Mouse (Mus musculus) CH12.LX (cell line): Measurements from ENCODE around the gene Tsen2. TPM values are rescaled to one million over a fixed set of nuclear protein-coding genes. Genes with fewer than 3 reads are reported as not detected.
A peak's percentile ranks its signal among the peaks of the same experiment; 100 is the strongest.

ENCODE experiments used
- DNase-seq: peaks from one replicate; pipeline ENCODE4 v3.0.0-alpha.2; 2013; ENCODE audit errors: extremely low read depth
- H3K27ac ChIP-seq: 2 replicates; pipeline ENCODE4 v1.5.1; 2012; ENCODE audit warnings: low read depth, mild to moderate bottlenecking, control low read depth, moderate library complexity; ENCODE audit not compliant: insufficient read depth
- H3K27me3 ChIP-seq: replicated peaks from 2 replicates; pipeline ENCODE3; 2012; ENCODE audit warnings: inconsistent platforms
- H3K36me3 ChIP-seq, 2 experiments: replicated peaks in 1 of 2; 2 replicates each; pipeline versions ENCODE3 to v1.6.1; 2012; ENCODE audit warnings: inconsistent platforms in 1 of 2, low read length in 1 of 2, mild to moderate bottlenecking in 1 of 2, mixed read lengths in 1 of 2, moderate library complexity in 1 of 2; ENCODE audit not compliant: control insufficient read depth in 1 of 2, insufficient read depth in 1 of 2
- H3K4me1 ChIP-seq, 2 experiments: 2 replicates each; pipeline ENCODE4 v1.6.1; 2012; ENCODE audit warnings: inconsistent platforms in 1 of 2, moderate library complexity in 1 of 2; ENCODE audit not compliant: insufficient read depth in 2 of 2, control insufficient read depth in 1 of 2
- H3K4me2 ChIP-seq: 2 replicates; pipeline ENCODE4 v1.6.1; 2012; ENCODE audit warnings: low read depth, mild to moderate bottlenecking, control low read depth; ENCODE audit not compliant: poor library complexity, insufficient read depth, severe bottlenecking
- H3K4me3 ChIP-seq, 3 experiments: fragments of 150-350 bp in 1 of 3; sonication (generic) in 1 of 3; replicated peaks in 1 of 3; 2 replicates each; pipeline versions ENCODE3 to v1.5.1; 2011 to 2012; ENCODE audit warnings: low read depth in 2 of 3, low read length in 2 of 3, mild to moderate bottlenecking in 2 of 3, moderate library complexity in 2 of 3, control low read depth in 1 of 3, improper control_type of control experiment in 1 of 3, inconsistent platforms in 1 of 3, mixed read lengths in 1 of 3; ENCODE audit not compliant: poor library complexity in 1 of 3
- H3K79me2 ChIP-seq: replicated peaks from 2 replicates; pipeline ENCODE4 v1.6.1; 2012; ENCODE audit warnings: mild to moderate bottlenecking, moderate library complexity; ENCODE audit not compliant: control insufficient read depth, poor library complexity, insufficient read depth, severe bottlenecking; ENCODE audit errors: extremely low read depth
- H3K9ac ChIP-seq: 2 replicates; pipeline ENCODE4 v1.6.1; 2012; ENCODE audit warnings: low read depth, mild to moderate bottlenecking, control low read depth, moderate library complexity; ENCODE audit not compliant: insufficient read depth
- H3K9me3 ChIP-seq: replicated peaks from 2 replicates; pipeline ENCODE3; 2012; ENCODE audit warnings: low read length, inconsistent platforms, mixed read lengths
- BHLHE40 ChIP-seq: IDR thresholded peaks from 2 replicates; pipeline ENCODE4 v1.6.1; 2011; ENCODE audit warnings: mild to moderate bottlenecking, low read depth, low read length, improper control_type of control experiment
- CHD1 ChIP-seq: IDR thresholded peaks from 2 replicates; pipeline ENCODE4 v1.6.1; 2012; ENCODE audit warnings: low read depth, low read length, improper control_type of control experiment, inconsistent platforms
- EP300 ChIP-seq: IDR thresholded peaks from 2 replicates; pipeline ENCODE4 v1.6.1; 2011; ENCODE audit warnings: low read length, improper control_type of control experiment
- ETS1 ChIP-seq: conservative IDR thresholded peaks from 2 replicates; pipeline ENCODE4 v1.6.1; 2012; ENCODE audit warnings: low read depth, mild to moderate bottlenecking, inconsistent platforms, low read length, improper control_type of control experiment, moderate library complexity
- HCFC1 ChIP-seq: IDR thresholded peaks from 2 replicates; pipeline ENCODE4 v1.6.1; 2012; ENCODE audit warnings: low read depth, mild to moderate bottlenecking, inconsistent platforms, low read length, improper control_type of control experiment
- IRF4 ChIP-seq: IDR thresholded peaks from 2 replicates; pipeline ENCODE4 v1.6.1; 2014; ENCODE audit warnings: low read depth, mild to moderate bottlenecking, inconsistent platforms, low read length, improper control_type of control experiment
- JUN ChIP-seq: IDR thresholded peaks from 2 replicates; pipeline ENCODE4 v1.6.1; 2011; ENCODE audit warnings: low read depth, mild to moderate bottlenecking, low read length, improper control_type of control experiment, moderate library complexity; ENCODE audit not compliant: insufficient read depth
- KAT2A ChIP-seq: IDR thresholded peaks from 2 replicates; pipeline ENCODE4 v1.6.1; 2012; ENCODE audit warnings: low read length, improper control_type of control experiment, inconsistent platforms; ENCODE audit not compliant: insufficient replicate concordance
- MAX ChIP-seq: IDR thresholded peaks from 2 replicates; pipeline ENCODE4 v1.6.1; 2011; ENCODE audit warnings: low read length, improper control_type of control experiment
- MYC ChIP-seq: IDR thresholded peaks from 2 replicates; pipeline ENCODE4 v1.6.1; 2011; ENCODE audit warnings: low read depth, mild to moderate bottlenecking, improper control_type of control experiment, low read length
- PAX5 ChIP-seq: IDR thresholded peaks from 2 replicates; pipeline ENCODE4 v1.6.1; 2012; ENCODE audit warnings: low read length, inconsistent platforms, mixed read lengths
- POLR2A ChIP-seq: IDR thresholded peaks from 2 replicates; pipeline ENCODE4 v1.6.1; 2011; ENCODE audit warnings: low read depth, mild to moderate bottlenecking, improper control_type of control experiment, low read length
- RCOR1 ChIP-seq: conservative IDR thresholded peaks from 2 replicates; pipeline ENCODE4 v1.6.1; 2012; ENCODE audit warnings: low read depth, mild to moderate bottlenecking, inconsistent platforms, low read length, improper control_type of control experiment
- SIN3A ChIP-seq: IDR thresholded peaks from 2 replicates; pipeline ENCODE4 v1.6.1; 2012; ENCODE audit warnings: low read length, improper control_type of control experiment, inconsistent platforms
- SMC3 ChIP-seq: IDR thresholded peaks from 2 replicates; pipeline ENCODE4 v1.6.1; 2011; ENCODE audit warnings: low read depth, low read length, improper control_type of control experiment
- TBP ChIP-seq: conservative IDR thresholded peaks from 2 replicates; pipeline ENCODE4 v1.6.1; 2011; ENCODE audit warnings: low read depth, low read length, improper control_type of control experiment
- TCF12 ChIP-seq: IDR thresholded peaks from 2 replicates; pipeline ENCODE4 v1.6.1; 2014; ENCODE audit warnings: low read depth, mild to moderate bottlenecking, inconsistent platforms, low read length, improper control_type of control experiment
- UBTF ChIP-seq: IDR thresholded peaks from 2 replicates; pipeline ENCODE4 v1.6.1; 2012; ENCODE audit warnings: low read depth, mild to moderate bottlenecking, inconsistent platforms, low read length, improper control_type of control experiment, moderate library complexity
- dilution Hi-C: fragments of 300-500 bp; cut with MboI; formaldehyde crosslinking; loops from 2 replicates; pipeline ENCODE4 v1.14.3; 2020; ENCODE audit warnings: low sequenced_read_pairs; ENCODE audit not compliant: extremely low pct_unique_long_range_greater_than_20kb, extremely low pct_ligation_motif_present
- in situ Hi-C: fragments of 300-500 bp; cut with MboI; formaldehyde crosslinking; loops from 3 replicates; pipeline ENCODE4 v1.14.3; 2019; ENCODE audit warnings: low sequenced_read_pairs, low pct_ligation_motif_present, low pct_unique_long_range_greater_than_20kb, mixed read lengths
- polyA plus RNA-seq: library from polyadenylated mRNA; unstranded; fragments of >175 nt; gene quantifications from 2 replicates; pipeline ENCODE4 v1.2.1, GENCODE M21; 2012; ENCODE audit warnings: low read depth; ENCODE audit not compliant: insufficient read length
- total RNA-seq, 2 experiments: library from RNA; depleted of rRNA; stranded (reverse); fragments of 300-350 nt in 1 of 2; fragments of >200 nt in 1 of 2; gene quantifications; 2 replicates each; pipeline ENCODE4 v1.2.3; 2012 to 2014

Tsen2 gene
- total and polyA plus RNA-seq, 3 experiments = 17.2 to 30.1 (median 20.4) TPM

DNA sequence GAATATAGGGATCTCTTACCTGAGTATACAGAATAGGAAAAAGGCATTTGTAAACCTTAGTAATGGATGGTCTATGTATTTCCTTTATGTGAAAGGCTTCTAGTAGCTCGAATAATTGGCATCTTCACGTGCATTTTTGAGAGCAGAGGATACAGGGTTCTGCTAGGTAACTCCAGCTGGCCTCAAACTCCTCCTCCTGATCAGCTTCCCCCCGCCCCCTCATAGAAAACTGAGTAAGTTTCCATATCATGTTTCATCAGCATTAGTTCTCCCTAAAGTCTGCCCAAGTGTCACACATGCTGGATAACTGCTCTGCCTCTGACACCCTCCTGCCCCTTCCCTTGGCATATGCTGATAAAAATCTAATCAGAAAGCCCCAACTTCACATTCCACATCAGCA is 36.3 kb downstream of the Tsen2 start:
- Histone ChIP-seq H3K36me3 (peaks cover 14 to 41% of the 10 kb centered on the region in 2 experiments), H3K9ac (no peak overlapping the region), H3K27ac (no peak overlapping the region), H3K4me2 (no peak overlapping the region), H3K27me3 (no peaks in the 10 kb centered on the region), H3K9me3 (no peaks in the 10 kb centered on the region), H3K4me1 (peaks cover 24 to 68% of the 10 kb centered on the region in 2 experiments), H3K79me2 (no peaks in the 10 kb centered on the region), H3K4me3 (peak overlapping the region in 1 of 3 experiments; percentile 30)
- TF ChIP-seq MYC (no peak), HCFC1 (no peak), MAX (peak; percentile 40; the same call in 1 of the 2 replicates), BHLHE40 (peak; percentile 51), ETS1 (peak; percentile 67)
- in situ Hi-C loops = no loop called here
- dilution Hi-C loops = no loop called here
- DNase-seq = peak; percentile 64

DNA sequence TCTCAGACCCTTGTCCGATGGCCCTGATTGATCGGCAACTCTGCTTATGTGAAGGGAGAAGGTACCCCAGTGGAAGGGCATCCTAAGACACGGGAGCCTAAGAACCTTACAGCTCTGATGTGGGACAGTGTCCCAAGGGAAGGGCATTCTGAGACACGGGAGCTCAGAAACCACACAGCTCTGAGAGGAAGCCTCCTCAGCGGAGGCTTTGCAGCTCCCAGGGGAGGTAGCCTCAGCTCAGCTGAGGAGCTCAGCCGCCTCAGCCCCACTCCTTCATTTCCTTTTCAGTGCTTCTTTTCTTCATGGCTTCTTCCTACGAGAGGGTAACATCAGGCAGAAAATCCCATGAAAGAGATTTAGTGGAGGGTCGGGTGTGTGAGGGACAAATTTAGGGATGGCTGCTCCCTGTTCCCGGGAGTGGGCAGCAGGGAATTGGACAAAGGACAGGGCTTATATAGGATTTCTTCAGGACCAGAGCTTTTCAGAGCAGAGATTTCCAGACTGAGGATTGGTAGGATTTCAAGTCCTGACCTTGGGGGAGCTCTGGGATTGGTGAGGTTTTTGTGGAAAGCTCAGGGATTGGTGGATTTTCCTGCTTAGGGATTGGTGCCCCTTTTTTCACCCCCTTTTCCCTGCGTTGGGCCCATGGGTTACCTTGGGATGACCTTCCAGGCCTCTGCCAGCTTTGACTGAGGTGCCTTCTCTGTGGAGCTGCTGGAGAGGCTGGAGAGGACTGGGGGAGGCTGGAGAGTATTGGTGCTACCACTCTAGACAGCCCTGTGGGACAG is 38.1 kb downstream of the Tsen2 start:
- Histone ChIP-seq H3K27me3 (no peaks in the 10 kb centered on the region), H3K79me2 (no peaks in the 10 kb centered on the region), H3K4me2 (peak overlapping the region; percentile 69), H3K4me1 (peaks cover 19 to 64% of the 10 kb centered on the region in 2 experiments), H3K9me3 (no peaks in the 10 kb centered on the region), H3K27ac (peak overlapping the region; percentile 57), H3K36me3 (peaks cover 3 to 24% of the 10 kb centered on the region in 2 experiments), H3K9ac (0 out of 2 replicates have a peak overlapping the region, but pooled peaks have one; percentile 8), H3K4me3 (peak overlapping the region in 2 of 3 experiments; percentile 12 to 30)
- dilution Hi-C loops (no loop called here), in situ Hi-C loops (no loop called here)
- peak; percentile 37 for DNase-seq
- TF ChIP-seq BHLHE40 (peak; percentile 87), HCFC1 (no peak), KAT2A (0 out of 2 replicates have a peak, but pooled peaks have one; percentile 63), EP300 (peak; percentile 58), JUN (no peak), UBTF (no peak), TBP (no peak), POLR2A (no peak), PAX5 (no peak), ETS1 (peak; percentile 80), TCF12 (peak; percentile 50; the same call in 1 of the 2 replicates), MAX (no peak), IRF4 (peak; percentile 48; the same call in 1 of the 2 replicates), SIN3A (peak; percentile 44; the same call in 1 of the 2 replicates), RCOR1 (0 out of 2 replicates have a peak, but pooled peaks have one; percentile 35), SMC3 (no peak), CHD1 (no peak)
